Mouse (Mus musculus) 3T3-L1 (cell line): ENCODE data around the gene Tgm2.

Experiments
- DNase-seq: peaks from one replicate; pipeline ENCODE4 v3.0.0-alpha.2; 2015; ENCODE audit warnings: low read depth, low spot score

Gene Tgm2

DNA sequence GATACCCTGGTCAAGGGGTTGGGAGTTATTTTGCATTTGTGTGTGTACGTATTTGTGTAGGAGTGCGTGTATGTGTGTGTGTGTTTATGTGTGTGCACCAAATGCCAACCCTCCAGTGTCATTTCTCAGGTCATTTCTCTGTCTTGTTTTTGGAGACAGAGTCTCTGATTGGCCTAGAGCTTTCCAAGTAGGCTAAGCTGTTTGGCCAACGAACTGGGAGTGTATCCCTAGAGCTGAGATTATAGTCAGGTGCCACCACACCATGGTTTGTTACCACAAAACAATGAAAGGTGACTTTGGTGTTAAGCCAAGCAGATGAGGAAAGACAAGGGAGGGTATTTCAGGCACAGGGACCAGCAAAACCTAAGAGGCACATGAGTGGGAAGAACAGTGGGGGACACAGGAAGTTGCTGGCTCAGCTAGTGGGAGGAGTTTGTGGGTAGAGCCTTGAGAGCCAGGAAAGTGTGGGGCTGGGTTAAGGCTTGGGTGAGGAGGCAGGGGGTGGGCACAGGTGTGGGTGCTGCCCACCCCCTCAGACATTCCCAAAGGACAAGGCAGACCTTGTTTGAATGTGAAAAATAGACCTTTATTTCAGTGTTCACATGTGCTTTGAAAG is 30.3 kb downstream of the Tgm2 start:
- no peak for DNase-seq

GRCm38 (mm10) chr2:158114931-158115330 is 31.3 kb downstream of the Tgm2 start:
- no peak for DNase-seq

DNA sequence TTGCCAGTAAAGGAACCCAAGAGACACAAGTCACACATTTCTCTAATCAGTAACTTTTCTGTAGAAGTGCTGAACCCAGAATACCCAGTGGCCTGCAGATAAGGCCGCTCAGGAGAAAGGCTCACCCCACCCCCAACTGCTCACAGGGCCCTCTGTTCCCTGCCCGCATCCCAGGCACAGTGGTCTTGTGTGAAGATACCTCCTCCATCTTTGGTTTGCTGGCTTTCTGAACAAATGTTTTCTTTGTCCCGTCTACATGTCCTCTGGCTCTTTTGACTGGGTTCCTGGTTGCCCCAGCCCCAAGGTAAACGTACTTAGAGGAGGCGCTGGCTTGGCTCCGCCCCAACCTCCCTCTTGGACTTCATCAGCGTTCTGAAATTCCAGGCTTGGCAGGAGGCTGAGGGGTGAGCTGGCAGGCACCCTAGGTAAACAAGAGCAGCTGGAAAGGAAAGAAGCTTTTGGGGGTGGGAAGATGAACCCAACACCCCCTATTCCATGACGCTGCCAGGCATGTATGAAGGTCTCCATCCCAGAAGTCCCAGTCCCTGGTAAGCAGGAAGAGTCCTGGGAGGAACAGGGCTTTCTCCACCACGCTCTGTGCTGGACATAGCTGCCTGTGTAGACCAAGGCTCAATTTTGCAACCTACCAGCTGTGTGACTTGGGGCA is 32.5 kb downstream of the Tgm2 start:
- DNase-seq = peak; percentile 92

- DNase-seq = peak; percentile 64
These were observed 36.7 kb downstream of the Tgm2 start for GRCm38 (mm10) chr2:158109516-158109915.

DNA sequence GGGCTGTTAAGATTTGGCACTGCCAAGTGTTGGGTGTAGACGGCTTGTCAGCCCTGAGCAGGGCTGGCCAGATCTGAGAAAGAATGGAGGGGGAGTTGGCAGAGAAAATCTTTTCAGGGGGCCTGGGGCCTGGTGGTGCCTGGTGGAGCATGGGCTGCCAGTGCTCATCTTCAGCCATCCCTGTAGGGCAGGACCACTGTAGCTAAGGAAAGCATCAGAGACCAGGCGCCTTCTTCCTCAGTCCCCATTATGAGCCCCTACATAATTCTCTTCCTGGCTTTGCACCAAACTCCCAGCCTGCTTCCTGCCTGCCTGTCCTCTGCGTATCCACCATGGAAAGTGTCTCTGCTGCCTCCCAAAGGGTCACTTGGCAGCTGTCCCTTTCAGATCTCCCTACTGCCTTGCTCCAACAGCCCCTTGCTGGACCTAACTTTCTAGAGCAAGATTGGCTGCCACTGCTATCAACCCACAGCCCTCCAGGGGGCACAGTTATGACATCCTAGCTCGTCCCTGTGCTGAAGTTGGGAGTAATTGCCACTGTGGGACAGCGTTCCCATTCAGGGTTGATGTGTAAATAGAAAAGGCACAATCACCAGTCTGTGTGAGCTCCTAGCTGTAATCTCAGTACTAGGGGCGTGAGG is 39.2 kb downstream of the Tgm2 start:
- DNase-seq = peak; percentile 89

- DNase-seq = no peak
These were observed 40.6 kb downstream of the Tgm2 start for GRCm38 (mm10) chr2:158105605-158106004.

DNA sequence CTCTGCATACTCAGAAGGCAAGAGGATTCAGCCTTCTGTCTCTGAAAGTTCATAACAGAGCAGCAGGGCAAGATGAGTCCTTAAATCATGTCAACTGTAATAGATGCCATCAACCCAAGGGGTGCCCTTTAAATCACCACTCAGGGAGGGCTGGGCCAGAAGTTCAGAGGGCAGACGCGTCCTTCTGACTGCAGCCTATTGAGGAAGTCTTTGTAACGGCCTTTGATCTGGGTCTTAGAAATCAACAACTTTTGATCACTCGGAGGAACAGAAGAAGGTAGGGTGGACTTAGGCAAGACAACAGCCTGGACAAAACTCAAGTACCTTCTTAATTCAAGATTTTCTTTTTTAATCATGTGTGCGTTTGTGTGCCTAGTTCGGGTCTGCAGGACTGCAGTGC is 41.3 kb downstream of the Tgm2 start:
- DNase-seq = no peak

DNA sequence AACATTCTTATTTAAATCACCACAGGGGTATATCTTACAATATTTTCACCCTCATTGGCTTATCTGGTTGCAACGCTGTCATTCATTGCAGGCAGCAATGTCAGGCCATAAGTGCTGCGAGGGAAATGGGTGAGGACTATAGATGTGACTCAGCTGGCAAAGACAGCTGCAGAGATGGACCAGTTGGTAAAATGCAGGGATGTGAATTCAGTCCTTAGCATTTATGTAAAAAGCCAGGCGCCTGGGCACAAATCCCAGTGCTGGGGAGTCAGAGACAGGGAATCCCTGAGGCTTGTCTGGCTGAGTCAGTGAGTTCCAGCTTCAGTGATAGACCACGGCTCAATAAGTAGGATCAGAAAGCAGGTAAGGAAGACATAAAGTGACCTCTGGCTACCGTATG is 44.5 kb downstream of the Tgm2 start:
- peak; percentile 87 for DNase-seq

DNA sequence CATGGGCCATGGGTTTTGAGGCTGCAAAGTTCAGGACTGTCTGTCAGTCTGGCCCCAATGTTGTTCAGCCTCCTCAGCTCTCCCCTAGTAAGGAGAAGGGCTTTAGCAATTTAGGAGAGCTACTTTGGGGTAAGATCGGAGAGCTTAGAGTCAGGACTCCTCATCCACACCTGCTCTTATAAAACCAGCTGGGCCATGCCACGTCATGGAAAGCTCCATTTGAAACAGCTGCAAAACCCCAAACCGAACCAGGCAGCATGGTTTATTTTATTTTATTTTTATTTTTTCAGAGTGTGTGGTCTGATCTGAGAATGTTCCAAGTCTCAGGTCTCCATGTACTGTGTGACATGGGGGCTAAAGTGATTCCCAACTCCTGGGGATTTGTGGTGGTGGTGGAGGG is 46.7 kb downstream of the Tgm2 start:
- no peak for DNase-seq

GRCm38 (mm10) chr2:158098730-158099129 is 47.5 kb downstream of the Tgm2 start:
- peak; percentile 53 for DNase-seq

DNA sequence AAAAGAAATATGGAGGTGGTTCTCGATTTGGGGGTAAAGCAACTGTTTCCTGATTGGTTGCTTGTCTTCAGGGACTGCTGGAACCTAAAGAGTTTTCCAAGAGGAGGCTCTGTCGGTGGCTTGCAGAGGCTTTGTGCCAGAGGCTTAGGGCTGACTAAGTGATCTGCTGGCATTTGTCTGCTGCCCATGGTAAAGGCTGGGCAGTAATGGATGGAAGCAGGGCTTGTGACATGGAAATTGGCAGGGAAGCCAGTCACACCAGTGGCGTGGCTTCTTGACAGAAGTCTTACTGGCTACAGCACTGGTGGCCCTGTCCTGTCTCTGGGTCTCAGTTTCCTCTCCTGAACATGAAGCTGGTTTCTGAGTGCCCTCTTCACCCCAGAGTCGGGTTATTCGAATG is 49.2 kb downstream of the Tgm2 start:
- no peak for DNase-seq

DNA sequence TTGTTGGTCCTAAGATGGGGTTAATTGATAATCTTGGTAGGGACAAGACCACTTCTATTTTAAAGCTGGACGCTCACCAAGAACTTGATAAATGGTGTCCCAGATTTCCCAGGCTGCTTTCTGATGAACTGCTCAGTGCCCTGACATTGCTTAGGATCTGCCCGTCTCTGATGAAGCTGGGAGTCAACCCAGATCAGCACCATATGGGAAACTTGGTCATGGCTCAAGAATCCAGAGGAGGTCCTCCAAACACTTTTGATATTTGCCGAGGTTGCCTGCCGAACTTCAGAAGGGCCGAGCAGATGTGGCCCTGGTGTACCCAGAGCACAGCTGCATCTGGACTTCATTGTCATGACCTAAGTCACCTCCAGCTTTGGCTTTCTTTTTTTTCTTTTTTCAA is 51.4 kb downstream of the Tgm2 start:
- DNase-seq = peak; percentile 51

DNA sequence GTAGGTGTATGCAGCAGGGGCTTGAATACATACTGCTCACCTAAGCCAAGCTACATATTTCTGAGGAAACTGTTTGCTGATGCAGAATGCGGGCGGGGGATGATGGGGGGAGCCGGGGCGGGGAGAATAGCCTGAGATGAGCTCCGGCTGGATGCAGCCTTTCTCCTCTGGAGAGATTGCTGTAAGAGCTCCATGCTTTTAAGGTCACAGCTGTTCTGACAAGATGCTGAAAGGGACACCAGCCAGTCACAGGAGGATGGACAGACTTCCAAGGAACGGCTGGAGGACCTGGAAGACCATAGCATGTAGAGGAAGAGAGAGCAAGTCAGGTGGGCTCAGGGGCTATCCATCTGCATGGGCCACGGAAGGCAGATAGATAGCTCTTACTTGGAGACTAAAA is 51.9 kb downstream of the Tgm2 start:
- no peak for DNase-seq

DNA sequence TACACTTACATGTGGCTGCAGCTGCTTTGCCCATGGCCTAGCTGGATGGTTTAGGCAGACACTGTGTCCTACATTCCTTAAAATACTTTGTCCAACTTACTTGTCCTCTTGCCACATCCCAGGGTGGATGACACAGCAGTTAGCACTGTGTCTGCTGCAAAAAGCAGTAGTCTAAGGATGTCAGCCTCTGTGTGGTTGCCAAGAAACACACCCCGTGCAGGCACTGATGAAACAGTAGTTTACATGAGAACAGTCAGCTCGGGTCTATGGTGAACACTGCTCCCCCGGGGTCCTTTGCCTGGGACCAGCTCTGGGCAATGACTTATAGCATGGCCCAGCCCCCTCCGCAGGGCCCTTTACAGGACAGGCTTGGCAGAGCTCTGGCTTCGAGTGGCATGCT is 52.9 kb downstream of the Tgm2 start:
- peak; percentile 81 for DNase-seq

GRCm38 (mm10) chr2:158090096-158090495 is 56.1 kb downstream of the Tgm2 start:
- DNase-seq = peak; percentile 60

GRCm38 (mm10) chr2:158084486-158084885 is 61.8 kb downstream of the Tgm2 start:
- DNase-seq = no peak

- DNase-seq = no peak
These were observed 65.5 kb downstream of the Tgm2 start for GRCm38 (mm10) chr2:158080622-158081241.

- DNase-seq = no peak
These were observed 66.3 kb downstream of the Tgm2 start for GRCm38 (mm10) chr2:158079843-158080395.

DNA sequence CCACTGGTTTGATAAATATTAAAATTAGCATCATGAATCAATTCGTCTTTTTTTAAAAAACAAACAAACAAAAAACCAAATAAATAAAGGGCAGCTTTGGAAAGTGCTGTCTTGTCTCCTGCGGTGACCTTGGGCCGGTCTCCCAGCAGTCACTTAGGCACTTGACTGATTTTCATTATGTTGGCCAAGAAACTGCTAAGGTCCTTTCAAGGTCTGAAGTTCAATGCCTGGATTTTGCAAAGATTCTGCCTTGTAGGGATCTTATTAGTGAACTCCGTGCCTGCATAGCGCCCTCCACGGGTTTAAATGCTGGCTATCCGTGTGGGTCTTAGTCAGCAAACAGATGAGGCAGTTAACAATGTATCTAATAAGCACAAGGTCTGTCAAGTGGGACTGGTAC is 67.3 kb downstream of the Tgm2 start:
- no peak for DNase-seq

- DNase-seq = no peak
These were observed 68.3 kb downstream of the Tgm2 start for GRCm38 (mm10) chr2:158077981-158078380.

GRCm38 (mm10) chr2:158076690-158077089 is 69.5 kb downstream of the Tgm2 start:
- DNase-seq = no peak

GRCm38 (mm10) chr2:158074835-158075234 is 71.4 kb downstream of the Tgm2 start:
- DNase-seq = no peak
